Mouse (Mus musculus) lung, embryonic 14.5 days (tissue): ENCODE data around the gene Fam187a. TPM values are rescaled to one million over a fixed set of nuclear protein-coding genes. Genes with fewer than 3 reads are reported as not detected.

Experiments
- ATAC-seq: fragments of 200-750 bp; cut with Nextera tagmentation; 2 replicates; pipeline ENCODE4 v1.8.0; 2017; ENCODE audit warnings: mild to moderate bottlenecking, moderate TSS enrichment, moderate library complexity; ENCODE audit not compliant: insufficient read depth
- DNase-seq: peaks from one replicate; pipeline ENCODE4 v3.0.0-alpha.2; 2015
- H3K27ac ChIP-seq: fragments of 300-500 bp; sonication (generic); 2 replicates; pipeline ENCODE4 v1.5.1; 2014; ENCODE audit warnings: low read depth, mild to moderate bottlenecking, moderate library complexity
- H3K27me3 ChIP-seq: fragments of 300-500 bp; sonication (generic); 2 replicates; pipeline ENCODE4 v1.6.1; 2014; ENCODE audit warnings: low read length, control low read depth; ENCODE audit not compliant: insufficient read depth
- H3K36me3 ChIP-seq: fragments of 300-500 bp; sonication (generic); 2 replicates; pipeline ENCODE4 v1.6.1; 2014; ENCODE audit warnings: control low read depth; ENCODE audit not compliant: insufficient read depth
- H3K4me1 ChIP-seq: fragments of 300-500 bp; sonication (generic); 2 replicates; pipeline ENCODE4 v1.6.1; 2014; ENCODE audit warnings: antibody characterized with exemption, control low read depth; ENCODE audit not compliant: insufficient read depth
- H3K4me2 ChIP-seq: fragments of 300-500 bp; sonication (generic); 2 replicates; pipeline ENCODE4 v1.6.1; 2014; ENCODE audit warnings: mild to moderate bottlenecking
- H3K4me3 ChIP-seq: fragments of 300-500 bp; sonication (generic); 2 replicates; pipeline ENCODE4 v1.5.1; 2014; ENCODE audit warnings: low read depth, low read length
- H3K9ac ChIP-seq: fragments of 300-500 bp; sonication (generic); 2 replicates; pipeline ENCODE4 v1.6.1; 2014
- H3K9me3 ChIP-seq: fragments of 300-500 bp; sonication (generic); 2 replicates; pipeline ENCODE4 v1.6.1; 2016; ENCODE audit warnings: low read depth, low read length, control low read depth
- CTCF ChIP-seq: IDR thresholded peaks from 2 replicates; pipeline ENCODE4 v1.5.1; 2016; ENCODE audit warnings: antibody characterized with exemption, low read depth
- WGBS: fragments of 180-500 bp; shearing (Covaris S2); extraction: QIAGEN DNeasy Blood & Tissue Kit; methylation state at CpG from one replicate; pipeline ENCODE4 v1.1.7; 2014; 5-methylcytosine and 5-hydroxymethylcytosine counted together
- polyA plus RNA-seq: library from polyadenylated mRNA; unstranded; fragments of >200 nt; fragmentation: Nextera tagmentation; extraction: Ambion mirVana; gene quantifications from 2 replicates; pipeline ENCODE4 v1.2.1, GENCODE M21; 2014

The Fam187a gene
- polyA plus RNA-seq, 1 experiment from 2014 or later = not detected

DNA sequence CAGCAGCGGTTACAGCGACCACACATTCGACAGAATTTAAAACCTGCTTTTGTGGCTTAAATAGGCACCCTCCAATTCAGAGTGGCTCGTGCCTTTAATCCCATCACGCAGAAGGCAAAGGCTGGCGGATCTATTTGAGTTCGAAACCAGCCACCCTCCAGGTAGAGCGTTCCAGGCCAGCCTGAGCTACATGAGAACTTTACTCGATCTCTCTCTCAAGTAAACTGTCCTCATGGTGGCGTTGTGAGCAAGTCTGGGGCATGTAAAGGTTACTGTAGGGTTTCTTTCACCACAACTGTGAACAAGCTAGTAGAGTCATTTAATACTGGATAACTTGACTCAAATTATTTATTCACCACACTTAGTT lies 40.4 kb downstream of the Fam187a start:
- peak; percentile 52; the same call in 1 of the 2 replicates for TF ChIP-seq CTCF
- Histone ChIP-seq H3K9ac (peak overlapping the region; percentile 78), H3K4me3 (peak overlapping the region; percentile 82), H3K4me2 (peak overlapping the region; percentile 60), H3K4me1 (peaks cover 9% of the 10 kb centered on the region; the same call in 1 of the 2 replicates), H3K27ac (peak overlapping the region; percentile 97), H3K36me3 (peaks cover 14% of the 10 kb centered on the region), H3K27me3 (no peaks in the 10 kb centered on the region), H3K9me3 (no peaks in the 10 kb centered on the region)
- DNase-seq (peak; percentile 82), ATAC-seq (peak; percentile 66)
- under 1% methylated on average over 10 of the region's 10 CpGs for WGBS

DNA sequence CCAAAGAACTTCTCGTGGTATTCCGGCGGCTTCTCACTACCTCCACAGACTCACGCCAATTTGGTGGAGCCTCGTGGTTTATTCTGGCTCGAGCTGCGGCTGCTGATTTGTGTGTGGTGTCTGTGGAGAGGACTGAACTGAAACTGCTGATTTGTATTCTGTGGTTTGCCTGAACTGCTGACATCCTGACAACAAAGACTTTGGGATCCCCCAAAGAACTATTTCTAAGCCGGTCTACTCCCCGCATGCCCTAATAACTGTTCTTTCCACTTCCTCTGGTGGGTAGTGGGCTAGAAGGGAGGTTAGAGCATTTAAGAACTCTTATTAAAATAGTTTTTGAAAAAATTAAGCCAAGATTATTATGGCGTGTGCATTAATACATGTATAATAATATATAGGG lies 45.7 kb downstream of the Fam187a start:
- no peaks in the 10 kb centered on the region for H3K27me3 ChIP-seq
- H3K36me3 ChIP-seq = no peaks in the 10 kb centered on the region
- H3K4me3 ChIP-seq = no peak overlapping the region
- ATAC-seq = no peak
- no peak overlapping the region for H3K4me2 ChIP-seq
- WGBS = 88% methylated on average over 10 of the region's 10 CpGs
- TF ChIP-seq CTCF = no peak
- H3K27ac ChIP-seq = no peak overlapping the region
- H3K9ac ChIP-seq = no peak overlapping the region
- H3K9me3 ChIP-seq = no peaks in the 10 kb centered on the region
- DNase-seq = no peak
- H3K4me1 ChIP-seq = no peaks in the 10 kb centered on the region

DNA sequence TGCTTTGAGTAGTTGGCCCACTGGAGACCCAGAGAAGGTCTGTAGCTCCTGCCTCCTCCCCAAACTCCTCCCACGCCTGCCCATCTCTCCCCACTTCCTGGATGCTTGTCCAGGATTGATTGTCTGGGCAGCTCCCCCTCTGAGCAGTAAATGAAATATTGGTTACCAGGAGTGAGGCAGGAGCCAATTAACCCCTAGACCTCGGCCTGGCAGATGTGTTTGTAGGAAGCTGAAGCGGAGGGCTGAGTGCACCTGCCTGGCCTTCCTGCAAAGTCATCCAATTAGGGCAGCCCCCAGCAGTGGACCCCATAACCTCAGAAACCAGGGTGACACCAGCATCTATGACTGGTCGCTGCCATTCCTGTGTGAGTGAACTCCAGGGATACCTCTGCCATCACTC lies 51.3 kb downstream of the Fam187a start:
- Histone ChIP-seq H3K36me3 (no peaks in the 10 kb centered on the region), H3K4me1 (peaks cover 2% of the 10 kb centered on the region; the same call in 1 of the 2 replicates), H3K27ac (no peak overlapping the region), H3K4me3 (no peak overlapping the region), H3K9me3 (no peaks in the 10 kb centered on the region), H3K27me3 (no peaks in the 10 kb centered on the region), H3K4me2 (no peak overlapping the region), H3K9ac (no peak overlapping the region)
- TF ChIP-seq CTCF = no peak
- no peak for DNase-seq
- ATAC-seq = no peak
- WGBS = 27% methylated on average over 4 of the region's 4 CpGs

Other genes with a start within 250 kb of the Fam187a start
- gene Meioc, start 221.5 kb upstream of the Fam187a start, polyA plus RNA-seq = 0.22 and 0.64 TPM in 2 replicates
- gene Ccdc43, start 187.4 kb upstream of the Fam187a start, polyA plus RNA-seq = 44.5 and 46.4 TPM in 2 replicates
- gene Adam11, start 123.7 kb upstream of the Fam187a start, polyA plus RNA-seq = 5.3 and 5.5 TPM in 2 replicates
- gene Gjc1, start 65.5 kb upstream of the Fam187a start, polyA plus RNA-seq = 78.1 and 80.7 TPM in 2 replicates
- gene Higd1b, start 49.3 kb upstream of the Fam187a start, polyA plus RNA-seq = 5.4 and 6.8 TPM in 2 replicates
- gene Eftud2, start 4.2 kb upstream of the Fam187a start, polyA plus RNA-seq = 218 and 242 TPM in 2 replicates
- 1.8 and 1.9 TPM in 2 replicates for gene Ccdc103, start 4.0 kb upstream of the Fam187a start, polyA plus RNA-seq
- 0.20 and 0.41 TPM in 2 replicates for gene Gfap, start 15.7 kb downstream of the Fam187a start, polyA plus RNA-seq
- 11.7 and 13.3 TPM in 2 replicates for gene Kif18b, start 40.0 kb downstream of the Fam187a start, polyA plus RNA-seq
- 2.7 and 3.1 TPM in 2 replicates for gene C1ql1, start 61.5 kb downstream of the Fam187a start, polyA plus RNA-seq
- gene Nmt1, start 143.0 kb downstream of the Fam187a start, polyA plus RNA-seq = 64.4 and 72.4 TPM in 2 replicates
- 218 and 225 TPM in 2 replicates for gene Dcakd, start 143.2 kb downstream of the Fam187a start, polyA plus RNA-seq
- 1.0 and 2.5 TPM in 2 replicates for gene Plcd3, start 216.5 kb downstream of the Fam187a start, polyA plus RNA-seq
- gene Acbd4, start 216.5 kb downstream of the Fam187a start, polyA plus RNA-seq = 11.0 and 14.4 TPM in 2 replicates
- gene Hexim1, start 231.1 kb downstream of the Fam187a start, polyA plus RNA-seq = 5.3 and 5.8 TPM in 2 replicates
- 9.3 and 9.5 TPM in 2 replicates for gene Hexim2, start 247.3 kb downstream of the Fam187a start, polyA plus RNA-seq